Mouse (Mus musculus) CH12.LX (cell line): ENCODE data around the gene Ntn3. TPM values are rescaled to one million over a fixed set of nuclear protein-coding genes. Genes with fewer than 3 reads are reported as not detected.

Experiments
- DNase-seq: peaks from one replicate; pipeline ENCODE4 v3.0.0-alpha.2; 2013; ENCODE audit errors: extremely low read depth
- H3K27ac ChIP-seq: 2 replicates; pipeline ENCODE4 v1.5.1; 2012; ENCODE audit warnings: low read depth, mild to moderate bottlenecking, control low read depth, moderate library complexity; ENCODE audit not compliant: insufficient read depth
- H3K27me3 ChIP-seq: replicated peaks from 2 replicates; pipeline ENCODE3; 2012; ENCODE audit warnings: inconsistent platforms
- H3K36me3 ChIP-seq, 2 experiments: replicated peaks in 1 of 2; 2 replicates each; pipeline versions ENCODE3 to v1.6.1; 2012; ENCODE audit warnings: inconsistent platforms in 1 of 2, low read length in 1 of 2, mild to moderate bottlenecking in 1 of 2, mixed read lengths in 1 of 2, moderate library complexity in 1 of 2; ENCODE audit not compliant: control insufficient read depth in 1 of 2, insufficient read depth in 1 of 2
- H3K4me1 ChIP-seq, 2 experiments: 2 replicates each; pipeline ENCODE4 v1.6.1; 2012; ENCODE audit warnings: inconsistent platforms in 1 of 2, moderate library complexity in 1 of 2; ENCODE audit not compliant: insufficient read depth in 2 of 2, control insufficient read depth in 1 of 2
- H3K4me2 ChIP-seq: 2 replicates; pipeline ENCODE4 v1.6.1; 2012; ENCODE audit warnings: low read depth, mild to moderate bottlenecking, control low read depth; ENCODE audit not compliant: poor library complexity, insufficient read depth, severe bottlenecking
- H3K4me3 ChIP-seq, 3 experiments: fragments of 150-350 bp in 1 of 3; sonication (generic) in 1 of 3; replicated peaks in 1 of 3; 2 replicates each; pipeline versions ENCODE3 to v1.5.1; 2011 to 2012; ENCODE audit warnings: low read depth in 2 of 3, low read length in 2 of 3, mild to moderate bottlenecking in 2 of 3, moderate library complexity in 2 of 3, control low read depth in 1 of 3, improper control_type of control experiment in 1 of 3, inconsistent platforms in 1 of 3, mixed read lengths in 1 of 3; ENCODE audit not compliant: poor library complexity in 1 of 3
- H3K79me2 ChIP-seq: replicated peaks from 2 replicates; pipeline ENCODE4 v1.6.1; 2012; ENCODE audit warnings: mild to moderate bottlenecking, moderate library complexity; ENCODE audit not compliant: control insufficient read depth, poor library complexity, insufficient read depth, severe bottlenecking; ENCODE audit errors: extremely low read depth
- H3K9ac ChIP-seq: 2 replicates; pipeline ENCODE4 v1.6.1; 2012; ENCODE audit warnings: low read depth, mild to moderate bottlenecking, control low read depth, moderate library complexity; ENCODE audit not compliant: insufficient read depth
- H3K9me3 ChIP-seq: replicated peaks from 2 replicates; pipeline ENCODE3; 2012; ENCODE audit warnings: low read length, inconsistent platforms, mixed read lengths
- CHD1 ChIP-seq: IDR thresholded peaks from 2 replicates; pipeline ENCODE4 v1.6.1; 2012; ENCODE audit warnings: low read depth, low read length, improper control_type of control experiment, inconsistent platforms
- CHD2 ChIP-seq: IDR thresholded peaks from 2 replicates; pipeline ENCODE4 v1.6.1; 2011; ENCODE audit warnings: low read length, improper control_type of control experiment
- E2F4 ChIP-seq: IDR thresholded peaks from 2 replicates; pipeline ENCODE4 v1.6.1; 2011; ENCODE audit warnings: low read depth, low read length, improper control_type of control experiment; ENCODE audit not compliant: insufficient replicate concordance
- EP300 ChIP-seq: IDR thresholded peaks from 2 replicates; pipeline ENCODE4 v1.6.1; 2011; ENCODE audit warnings: low read length, improper control_type of control experiment
- GABPA ChIP-seq: IDR thresholded peaks from 2 replicates; pipeline ENCODE4 v1.6.1; 2012; ENCODE audit warnings: low read depth, low read length, improper control_type of control experiment, inconsistent platforms; ENCODE audit not compliant: insufficient replicate concordance
- JUN ChIP-seq: IDR thresholded peaks from 2 replicates; pipeline ENCODE4 v1.6.1; 2011; ENCODE audit warnings: low read depth, mild to moderate bottlenecking, low read length, improper control_type of control experiment, moderate library complexity; ENCODE audit not compliant: insufficient read depth
- MAFK ChIP-seq: IDR thresholded peaks from 2 replicates; pipeline ENCODE4 v1.6.1; 2011; ENCODE audit warnings: low read length, improper control_type of control experiment; ENCODE audit not compliant: insufficient replicate concordance
- MAZ ChIP-seq: IDR thresholded peaks from 2 replicates; pipeline ENCODE4 v1.6.1; 2012; ENCODE audit warnings: low read depth, mild to moderate bottlenecking, inconsistent platforms, low read length, improper control_type of control experiment, moderate library complexity
- MXI1 ChIP-seq: IDR thresholded peaks from 2 replicates; pipeline ENCODE4 v1.6.1; 2011; ENCODE audit warnings: mild to moderate bottlenecking, low read depth, low read length, improper control_type of control experiment
- NELFE ChIP-seq: IDR thresholded peaks from 2 replicates; pipeline ENCODE4 v1.6.1; 2011; ENCODE audit warnings: low read depth, low read length, improper control_type of control experiment
- PAX5 ChIP-seq: IDR thresholded peaks from 2 replicates; pipeline ENCODE4 v1.6.1; 2012; ENCODE audit warnings: low read length, inconsistent platforms, mixed read lengths
- RCOR1 ChIP-seq: conservative IDR thresholded peaks from 2 replicates; pipeline ENCODE4 v1.6.1; 2012; ENCODE audit warnings: low read depth, mild to moderate bottlenecking, inconsistent platforms, low read length, improper control_type of control experiment
- SIN3A ChIP-seq: IDR thresholded peaks from 2 replicates; pipeline ENCODE4 v1.6.1; 2012; ENCODE audit warnings: low read length, improper control_type of control experiment, inconsistent platforms
- TCF12 ChIP-seq: IDR thresholded peaks from 2 replicates; pipeline ENCODE4 v1.6.1; 2014; ENCODE audit warnings: low read depth, mild to moderate bottlenecking, inconsistent platforms, low read length, improper control_type of control experiment
- UBTF ChIP-seq: IDR thresholded peaks from 2 replicates; pipeline ENCODE4 v1.6.1; 2012; ENCODE audit warnings: low read depth, mild to moderate bottlenecking, inconsistent platforms, low read length, improper control_type of control experiment, moderate library complexity
- USF1 ChIP-seq: IDR thresholded peaks from 2 replicates; pipeline ENCODE4 v1.6.1; 2014; ENCODE audit warnings: low read depth, mild to moderate bottlenecking, inconsistent platforms, low read length, improper control_type of control experiment
- ZC3H11A ChIP-seq: IDR thresholded peaks from 2 replicates; pipeline ENCODE4 v1.6.1; 2012; ENCODE audit warnings: low read depth, mild to moderate bottlenecking, inconsistent platforms, low read length, improper control_type of control experiment
- ZKSCAN1 ChIP-seq: IDR thresholded peaks from 2 replicates; pipeline ENCODE4 v1.6.1; 2012; ENCODE audit warnings: low read depth, inconsistent platforms, low read length, improper control_type of control experiment, borderline replicate concordance
- ZNF384 ChIP-seq: IDR thresholded peaks from 2 replicates; pipeline ENCODE4 v1.6.1; 2012; ENCODE audit warnings: low read depth, low read length, improper control_type of control experiment, inconsistent platforms
- dilution Hi-C: fragments of 300-500 bp; cut with MboI; formaldehyde crosslinking; loops from 2 replicates; pipeline ENCODE4 v1.14.3; 2020; ENCODE audit warnings: low sequenced_read_pairs; ENCODE audit not compliant: extremely low pct_unique_long_range_greater_than_20kb, extremely low pct_ligation_motif_present
- in situ Hi-C: fragments of 300-500 bp; cut with MboI; formaldehyde crosslinking; loops from 3 replicates; pipeline ENCODE4 v1.14.3; 2019; ENCODE audit warnings: low sequenced_read_pairs, low pct_ligation_motif_present, low pct_unique_long_range_greater_than_20kb, mixed read lengths
- polyA plus RNA-seq: library from polyadenylated mRNA; unstranded; fragments of >175 nt; gene quantifications from 2 replicates; pipeline ENCODE4 v1.2.1, GENCODE M21; 2012; ENCODE audit warnings: low read depth; ENCODE audit not compliant: insufficient read length
- total RNA-seq, 2 experiments: library from RNA; depleted of rRNA; stranded (reverse); fragments of 300-350 nt in 1 of 2; fragments of >200 nt in 1 of 2; gene quantifications; 2 replicates each; pipeline ENCODE4 v1.2.3; 2012 to 2014

Gene Ntn3
- total and polyA plus RNA-seq, 3 experiments, result 0.08 to 0.10 TPM; not detected in 1

GRCm38 (mm10) chr17:24207768-24208640 is 1.3 kb downstream of the Ntn3 start:
- Histone ChIP-seq H3K9me3 (no peaks in the 10 kb centered on the region), H3K4me2 (no peak overlapping the region), H3K27me3 (peaks cover 2% of the 10 kb centered on the region), H3K27ac (no peak overlapping the region), H3K79me2 (no peaks in the 10 kb centered on the region), H3K9ac (no peak overlapping the region), H3K4me1 (peaks cover 13 to 27% of the 10 kb centered on the region in 2 experiments), H3K36me3 (peaks cover 0 to 8% of the 10 kb centered on the region in 2 experiments), H3K4me3 (no peak overlapping the region)
- in situ Hi-C loops (no loop called here), dilution Hi-C loops (no loop called here)
- TF ChIP-seq CHD2, result no peak
- no peak for TF ChIP-seq MAFK
- TF ChIP-seq JUN, result no peak
- no peak for TF ChIP-seq EP300
- no peak for TF ChIP-seq PAX5
- no peak for TF ChIP-seq UBTF
- no peak for TF ChIP-seq NELFE
- no peak for TF ChIP-seq SIN3A
- no peak for TF ChIP-seq ZNF384
- TF ChIP-seq GABPA, result no peak
- no peak for TF ChIP-seq MXI1
- TF ChIP-seq ZC3H11A, result no peak
- no peak for TF ChIP-seq RCOR1
- TF ChIP-seq ZKSCAN1, result no peak
- TF ChIP-seq E2F4, result no peak
- no peak for TF ChIP-seq USF1
- TF ChIP-seq MAZ, result no peak
- no peak for TF ChIP-seq CHD1
- no peak for TF ChIP-seq TCF12
- DNase-seq, result no peak
